Mouse (Mus musculus) small intestine, adult 2 months (tissue): ENCODE results near the gene Gm13030.
A peak's percentile ranks its signal among the peaks of the same experiment; 100 is the strongest.

Experiments used
- CTCF ChIP-seq: fragments of 200-500 bp; IDR thresholded peaks from 2 replicates; pipeline ENCODE4 v1.5.1; 2012; ENCODE audit warnings: low read depth, mild to moderate bottlenecking, control low read depth, inconsistent platforms, low read length, moderate library complexity, mixed read lengths; ENCODE audit not compliant: insufficient replicate concordance, insufficient read length; ENCODE audit errors: extremely low read depth
- POLR2A ChIP-seq: fragments of 200-500 bp; IDR thresholded peaks from 2 replicates; pipeline ENCODE4 v1.6.1; 2012; ENCODE audit warnings: low read depth, mild to moderate bottlenecking, control low read depth, inconsistent platforms, low read length, moderate library complexity

DNA sequence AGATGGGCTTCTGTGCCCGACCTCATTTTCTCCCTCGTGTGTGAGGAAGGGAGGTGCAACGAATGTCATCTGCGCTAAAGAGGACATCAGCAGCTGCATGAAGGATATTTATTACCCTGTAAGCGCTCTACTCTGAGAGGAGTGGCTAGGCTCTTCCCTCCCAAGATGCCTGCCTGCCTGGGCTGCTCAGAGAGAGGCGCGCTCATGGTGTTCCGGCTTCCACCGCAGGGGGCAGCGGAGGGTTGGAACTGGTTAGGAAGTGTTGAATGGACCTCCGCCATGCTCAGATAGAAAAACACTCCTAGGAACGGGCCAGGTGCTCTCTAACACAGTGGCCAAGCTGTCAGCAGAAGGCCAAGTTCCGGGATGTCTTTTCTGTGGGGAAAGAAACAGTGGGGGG, 14.0 kb downstream of the Gm13030 start:
- TF ChIP-seq POLR2A (no peak), CTCF (peak; percentile 51; the same call in 1 of the 2 replicates)
